Mouse (Mus musculus) A20 (cell line): ENCODE results near the gene Sbds.

Source experiments
- DNase-seq: peaks from one replicate; pipeline ENCODE4 v3.0.0-alpha.2; 2011; ENCODE audit warnings: low read depth, low spot score

Gene Sbds

GRCm38 (mm10) chr5:130256678-130257271, 1.4 kb upstream of the Sbds start:
- DNase-seq, result peak; percentile 97

DNA sequence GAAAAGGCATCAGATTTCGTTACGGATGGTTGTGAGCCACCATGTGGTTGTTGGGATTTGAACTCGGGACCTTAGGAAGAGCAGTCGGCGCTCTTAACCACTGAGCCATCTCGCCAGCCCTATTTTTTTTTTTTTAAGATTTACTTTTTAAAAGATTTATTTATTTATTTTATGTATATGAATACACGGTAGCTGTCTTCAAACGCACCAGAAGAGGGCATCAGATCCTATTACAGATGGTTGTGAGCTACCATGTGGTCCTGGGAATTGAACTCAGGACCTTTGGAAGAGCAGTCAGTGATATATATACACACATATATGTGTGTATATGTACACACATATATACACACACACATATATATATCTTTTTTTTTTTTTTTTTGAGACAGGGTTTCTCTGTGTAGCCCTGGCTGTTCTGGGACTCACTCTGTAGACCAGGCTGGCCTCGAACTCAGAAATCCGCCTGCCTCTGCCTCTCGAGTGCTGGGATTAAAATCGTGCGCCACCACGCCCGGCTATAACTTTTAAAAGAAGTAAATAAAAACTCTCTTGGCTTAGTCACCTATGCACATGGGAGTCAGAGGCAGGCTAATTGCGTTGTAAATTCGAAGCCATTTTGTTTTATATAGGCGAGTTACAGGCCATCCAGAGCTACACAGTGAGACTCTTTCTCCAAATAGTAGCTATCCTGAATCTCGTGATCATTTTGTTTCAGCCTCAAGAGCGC, 632 bp upstream of the Sbds start:
- peak; percentile 76 for DNase-seq

- peak; percentile 45 for DNase-seq
These were observed 940 bp downstream of the Sbds start for GRCm38 (mm10) chr5:130254164-130255016.

- DNase-seq, result no peak
These were observed 7.5 kb downstream of the Sbds start for GRCm38 (mm10) chr5:130247823-130248222.

DNA sequence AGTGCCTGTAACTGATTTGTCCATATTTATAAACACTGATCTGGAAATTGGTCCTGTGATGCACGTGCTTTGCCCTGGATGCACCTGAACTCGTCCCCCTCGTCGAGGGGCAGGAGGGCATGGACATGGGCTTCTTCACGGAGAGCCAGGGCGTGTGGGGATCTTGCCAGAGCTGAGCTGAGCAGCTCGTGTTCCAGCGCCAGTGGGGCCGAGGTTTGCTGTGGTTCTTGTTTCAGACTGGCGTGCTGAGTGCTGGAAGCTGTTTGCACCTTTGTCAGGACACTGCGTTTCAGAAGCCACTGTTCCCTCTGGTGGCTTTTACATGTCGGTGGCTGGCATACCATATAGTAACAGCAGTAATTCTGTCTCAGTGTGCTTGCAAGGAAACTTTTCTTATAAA, 13.9 kb downstream of the Sbds start:
- DNase-seq, result no peak

DNA sequence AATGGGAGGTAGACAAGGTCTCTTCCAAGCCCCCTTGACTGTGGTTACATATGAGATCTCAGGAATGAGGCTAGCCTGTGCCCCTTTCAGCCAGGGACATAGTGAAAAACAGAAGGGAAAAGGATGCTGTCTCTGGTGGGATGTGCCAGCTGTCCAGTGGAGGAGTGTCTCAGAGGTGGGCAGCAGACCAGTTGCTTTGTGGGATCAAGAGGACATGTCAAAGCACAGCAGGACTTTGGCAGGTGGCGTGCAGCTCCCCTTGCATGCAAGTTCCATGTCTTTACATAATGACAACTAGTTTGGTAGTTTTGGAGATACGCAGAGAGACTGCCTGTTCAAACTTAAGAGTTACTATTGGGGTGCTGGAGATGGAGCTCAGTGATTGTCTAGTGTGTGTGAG, 15.5 kb downstream of the Sbds start:
- DNase-seq, result no peak

DNA sequence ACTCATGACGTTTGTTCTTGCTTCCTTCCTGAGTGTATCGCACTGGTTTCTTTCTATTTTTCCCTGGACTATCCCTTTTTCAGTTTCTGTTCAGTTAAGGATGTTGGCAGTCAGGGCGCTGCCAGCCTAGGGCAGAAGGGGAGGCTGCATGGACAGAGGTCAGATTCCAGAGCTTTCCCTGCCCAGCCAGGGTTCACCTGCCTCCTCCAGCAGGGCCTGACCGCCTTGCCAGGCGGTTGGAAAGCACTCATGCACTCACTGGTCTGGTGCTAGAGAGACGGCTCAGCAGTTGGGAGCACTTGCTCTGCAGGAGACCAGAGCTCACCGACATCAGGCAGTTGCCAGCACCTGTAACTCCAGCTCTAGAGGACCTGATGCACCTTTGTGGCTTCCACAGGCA, 16.1 kb downstream of the Sbds start:
- no peak for DNase-seq

DNA sequence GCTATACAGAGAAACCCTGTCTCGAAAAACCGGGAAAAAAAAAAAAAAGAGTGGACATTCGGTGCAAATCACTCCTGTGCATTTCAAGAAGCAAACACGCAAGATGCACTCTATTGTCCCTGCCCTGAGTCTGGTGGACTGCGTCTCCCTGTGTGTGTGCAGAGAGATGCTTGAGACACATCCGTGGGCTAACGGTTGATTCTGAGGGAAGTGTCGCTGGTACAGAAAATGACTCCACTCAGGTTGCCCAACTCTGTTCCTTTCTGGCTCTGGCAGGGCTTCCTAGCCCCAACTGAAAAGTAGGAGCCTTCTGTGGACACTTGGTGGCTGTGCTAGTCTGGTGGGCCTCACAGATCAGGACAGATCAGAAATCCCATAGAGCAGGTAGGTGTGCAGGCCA, 19.0 kb downstream of the Sbds start:
- DNase-seq, result no peak

- DNase-seq, result no peak
These were observed 27.2 kb downstream of the Sbds start for GRCm38 (mm10) chr5:130228120-130228519.

- DNase-seq, result no peak
These were observed 28.5 kb downstream of the Sbds start for GRCm38 (mm10) chr5:130226790-130227189.

DNA sequence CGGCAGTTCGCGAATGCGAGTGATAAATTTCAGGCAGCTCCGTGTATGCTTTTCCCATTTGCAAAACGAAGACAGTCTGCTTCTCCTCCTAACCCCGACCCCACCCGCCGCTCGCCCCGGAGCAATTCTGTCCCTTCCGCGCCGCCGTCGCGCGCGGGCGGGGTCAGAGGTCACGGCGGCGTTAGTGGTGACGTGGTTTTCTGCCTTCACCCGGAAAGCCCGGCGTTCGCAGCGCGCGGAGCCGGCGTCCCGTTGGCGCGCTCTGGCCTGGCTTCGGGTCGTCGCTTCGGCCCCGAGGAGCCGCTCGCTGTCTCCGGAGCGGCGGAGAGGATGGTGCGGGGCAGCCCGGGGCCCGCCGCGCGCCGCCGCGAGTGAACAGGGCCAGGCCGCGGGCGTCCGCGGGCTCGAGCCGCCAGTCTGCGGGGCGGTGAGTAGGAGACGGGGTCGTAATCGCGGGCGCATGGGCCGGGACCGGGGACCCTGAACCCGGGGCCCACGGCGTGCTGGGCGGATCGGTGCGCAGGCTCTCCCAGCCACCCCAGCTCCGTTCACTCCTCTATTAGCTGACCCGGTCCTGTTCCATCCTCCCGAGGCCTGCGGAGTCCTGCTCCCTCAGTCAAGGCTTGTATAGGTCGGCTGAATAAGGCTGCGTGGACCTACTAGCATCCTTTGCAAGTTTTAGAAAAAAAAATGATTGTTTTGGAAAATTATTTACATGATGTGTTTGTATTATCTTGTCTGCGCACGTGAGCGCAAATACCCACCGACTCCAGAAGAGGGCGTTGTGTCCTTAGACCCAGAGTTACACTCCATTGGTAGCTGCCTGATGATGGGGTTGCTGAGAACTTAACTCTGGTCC, 33.0 kb downstream of the Sbds start:
- DNase-seq, result peak; percentile 93

DNA sequence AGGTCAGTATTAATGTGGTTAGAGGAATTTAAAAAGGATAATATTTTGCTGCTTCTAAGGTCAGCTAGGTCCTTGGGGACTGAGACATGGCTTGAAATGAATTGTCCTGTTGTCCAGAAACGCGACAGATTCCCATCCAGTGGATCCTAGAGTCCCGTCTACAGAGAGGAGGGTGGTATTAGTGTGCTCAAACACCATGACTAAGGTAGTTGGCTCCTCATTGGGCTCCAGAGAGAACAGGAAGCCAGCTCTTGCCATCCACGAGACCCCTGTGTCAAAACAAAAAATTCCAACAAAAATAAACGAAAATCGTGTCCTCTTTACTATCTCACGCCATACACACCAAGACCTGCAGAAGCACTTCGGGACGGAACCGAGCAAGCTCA, 33.6 kb downstream of the Sbds start:
- no peak for DNase-seq

DNA sequence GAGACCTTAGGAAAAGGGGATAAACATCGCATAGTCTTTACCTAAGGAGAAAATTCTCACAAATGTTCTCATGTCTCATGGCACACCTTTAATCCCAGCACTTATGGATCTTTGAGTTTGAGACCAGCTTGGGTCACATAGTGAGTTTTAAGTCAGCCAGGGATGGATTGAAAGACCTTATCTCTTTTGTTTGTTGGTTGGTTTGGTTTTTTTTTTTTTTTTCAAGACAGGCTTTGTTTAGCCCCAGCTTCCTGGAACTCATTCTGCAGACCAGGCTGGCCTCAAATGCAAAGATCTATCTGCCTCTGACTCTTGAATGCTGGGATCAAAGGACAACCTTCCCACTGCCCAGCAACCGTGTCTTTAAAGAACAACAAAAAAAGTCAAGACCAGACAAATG, 34.0 kb downstream of the Sbds start:
- no peak for DNase-seq

GRCm38 (mm10) chr5:130218336-130218735, 37.0 kb downstream of the Sbds start:
- DNase-seq, result no peak

- no peak for DNase-seq
These were observed 37.9 kb downstream of the Sbds start for GRCm38 (mm10) chr5:130217406-130217805.

- DNase-seq, result no peak
These were observed 38.5 kb downstream of the Sbds start, which contains the start of gene Tmem248 for GRCm38 (mm10) chr5:130216781-130217180. Tmem248 (plus strand) TSS chr5:130217081.

- no peak for DNase-seq
These were observed 42.4 kb downstream of the Sbds start for GRCm38 (mm10) chr5:130212956-130213355.

DNA sequence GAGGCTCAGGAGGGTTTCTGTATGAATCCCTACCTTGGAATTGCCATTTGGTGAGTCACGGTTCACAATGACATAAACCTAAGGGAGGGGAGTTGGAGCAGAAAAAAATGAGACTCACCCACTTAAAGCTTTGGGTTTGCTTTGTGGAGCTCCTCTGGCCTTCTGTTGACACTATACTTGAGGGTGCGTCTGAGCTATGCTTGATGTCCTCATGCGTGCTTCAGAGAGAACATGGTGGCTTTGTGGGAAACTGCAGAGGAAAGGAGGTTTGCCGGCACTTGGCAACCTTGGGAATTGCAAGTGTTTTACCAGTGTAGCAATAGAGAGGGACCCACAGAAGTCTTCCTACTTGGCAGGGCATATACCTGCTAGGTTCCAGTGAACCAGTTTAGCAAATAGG, 48.0 kb downstream of the Sbds start:
- DNase-seq, result no peak

DNA sequence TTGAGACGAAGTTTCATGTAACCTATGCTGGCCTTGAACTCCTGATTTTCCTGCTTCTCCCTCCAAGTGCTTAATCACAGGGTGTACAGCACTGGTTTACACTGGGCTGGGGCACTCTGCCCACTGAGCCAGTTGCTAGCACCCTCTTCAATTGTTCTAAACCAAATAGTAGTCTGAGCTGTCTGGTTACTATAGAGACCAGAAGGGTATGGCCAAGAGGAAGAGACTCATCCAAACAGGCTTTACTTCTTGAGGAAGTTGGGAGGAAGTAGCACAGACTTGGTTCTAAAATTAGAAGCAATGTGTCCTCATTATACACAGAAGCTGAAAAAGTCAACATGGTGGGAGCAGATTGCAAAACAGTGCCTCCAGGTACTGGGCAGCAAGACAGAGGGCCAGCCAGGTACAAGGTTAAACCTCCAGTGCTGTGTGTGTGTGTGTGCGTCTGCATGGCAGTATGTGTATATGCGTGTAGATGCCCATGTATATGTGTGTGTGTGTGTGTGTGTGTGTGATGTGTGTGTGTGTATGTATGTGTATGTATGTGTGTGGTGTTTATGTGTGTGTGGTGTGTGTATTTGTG, 49.8 kb downstream of the Sbds start:
- no peak for DNase-seq

DNA sequence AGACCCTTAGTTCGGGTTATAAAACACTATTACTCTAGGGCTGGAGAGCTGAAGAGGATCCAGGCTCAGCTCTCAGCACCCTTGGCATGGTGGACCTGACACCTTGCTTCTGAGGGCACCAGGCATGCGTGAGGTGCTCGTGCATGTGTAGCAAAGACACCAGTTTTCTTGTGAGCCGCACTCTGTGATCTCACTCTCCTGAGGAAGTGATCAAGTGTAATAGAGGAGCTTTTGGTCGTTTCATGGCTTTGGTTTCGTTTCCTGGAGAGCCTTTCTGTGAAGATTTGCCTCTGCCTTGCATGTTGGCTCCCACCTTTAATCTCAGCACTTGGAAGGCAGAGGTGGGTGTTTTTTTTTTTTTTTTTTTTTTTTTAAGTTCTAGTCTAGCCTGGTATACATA, 50.8 kb downstream of the Sbds start:
- DNase-seq, result no peak

- no peak for DNase-seq
These were observed 51.4 kb downstream of the Sbds start for GRCm38 (mm10) chr5:130203948-130204347.
